Mouse (Mus musculus) brain, embryonic 18.5 days (tissue): Measurements from ENCODE around the gene Zfp84.
"Not testable (repeated sequence)": the region's sequence is repeated elsewhere in the genome, so short reads cannot be mapped to it uniquely, and the experiment has no call there.

Experiments
- DNase-seq: peaks from one replicate; pipeline ENCODE4 v3.0.0-alpha.2; 2012; ENCODE audit warnings: low read depth, low spot score

The Zfp84 gene

GRCm38 (mm10) chr7:29768090-29768900 is at the start of gene Zfp84:
Gene Zfp84, plus strand, starts transcription at chr7:29768552.
- DNase-seq, result peak; percentile 88

GRCm38 (mm10) chr7:29725461-29726142 is 42.8 kb upstream of the Zfp84 start:
- not testable (repeated sequence) for DNase-seq

GRCm38 (mm10) chr7:29726860-29727259 is 41.5 kb upstream of the Zfp84 start, which contains the start of gene Catsperg2:
Gene Catsperg2, minus strand, starts transcription at chr7:29727032.
- not testable (repeated sequence) for DNase-seq

GRCm38 (mm10) chr7:29728055-29728454 is 40.3 kb upstream of the Zfp84 start:
- no peak for DNase-seq

GRCm38 (mm10) chr7:29742258-29742657 is 26.1 kb upstream of the Zfp84 start:
- DNase-seq, result no peak

- no peak for DNase-seq
These were observed 7.9 kb upstream of the Zfp84 start for GRCm38 (mm10) chr7:29760476-29760875.

GRCm38 (mm10) chr7:29764702-29765101 is 3.6 kb upstream of the Zfp84 start:
- no peak for DNase-seq

GRCm38 (mm10) chr7:29767058-29767686 is 1.2 kb upstream of the Zfp84 start:
- DNase-seq, result peak; percentile 77

GRCm38 (mm10) chr7:29768980-29769379 is 628 bp downstream of the Zfp84 start:
- DNase-seq, result no peak

- DNase-seq, result no peak
These were observed 5.2 kb downstream of the Zfp84 start for GRCm38 (mm10) chr7:29773503-29773902.

GRCm38 (mm10) chr7:29774371-29774770 is 6.0 kb downstream of the Zfp84 start:
- no peak for DNase-seq

GRCm38 (mm10) chr7:29776568-29776967 is 8.2 kb downstream of the Zfp84 start:
- no peak for DNase-seq

- DNase-seq, result no peak
These were observed 9.0 kb downstream of the Zfp84 start for GRCm38 (mm10) chr7:29777372-29777771.

- DNase-seq, result peak; percentile 85
These were observed 15.7 kb downstream of the Zfp84 start, which contains the start of gene Zfp30 for GRCm38 (mm10) chr7:29783871-29784551. Gene Zfp30, plus strand, starts transcription at chr7:29783998.

GRCm38 (mm10) chr7:29785023-29785422 is 16.7 kb downstream of the Zfp84 start:
- no peak for DNase-seq

GRCm38 (mm10) chr7:29785888-29786287 is 17.5 kb downstream of the Zfp84 start:
- DNase-seq, result no peak

GRCm38 (mm10) chr7:29792906-29793305 is 24.6 kb downstream of the Zfp84 start:
- no peak for DNase-seq

GRCm38 (mm10) chr7:29807046-29807445 is 38.7 kb downstream of the Zfp84 start:
- no peak for DNase-seq

GRCm38 (mm10) chr7:29812244-29812643 is 43.9 kb downstream of the Zfp84 start:
- DNase-seq, result no peak

GRCm38 (mm10) chr7:29814381-29814780 is 46.0 kb downstream of the Zfp84 start:
- DNase-seq, result no peak

GRCm38 (mm10) chr7:29815061-29815784 is 46.9 kb downstream of the Zfp84 start:
- DNase-seq, result no peak
